Mouse (Mus musculus): ENCODE data around the gene Hsf4. TPM values are rescaled to one million over a fixed set of nuclear protein-coding genes. Genes with fewer than 3 reads are reported as not detected.

Hsf4 gene
- total RNA-seq, 2 experiments from 2014 or later = 9.8 to 11.1 TPM

DNA sequence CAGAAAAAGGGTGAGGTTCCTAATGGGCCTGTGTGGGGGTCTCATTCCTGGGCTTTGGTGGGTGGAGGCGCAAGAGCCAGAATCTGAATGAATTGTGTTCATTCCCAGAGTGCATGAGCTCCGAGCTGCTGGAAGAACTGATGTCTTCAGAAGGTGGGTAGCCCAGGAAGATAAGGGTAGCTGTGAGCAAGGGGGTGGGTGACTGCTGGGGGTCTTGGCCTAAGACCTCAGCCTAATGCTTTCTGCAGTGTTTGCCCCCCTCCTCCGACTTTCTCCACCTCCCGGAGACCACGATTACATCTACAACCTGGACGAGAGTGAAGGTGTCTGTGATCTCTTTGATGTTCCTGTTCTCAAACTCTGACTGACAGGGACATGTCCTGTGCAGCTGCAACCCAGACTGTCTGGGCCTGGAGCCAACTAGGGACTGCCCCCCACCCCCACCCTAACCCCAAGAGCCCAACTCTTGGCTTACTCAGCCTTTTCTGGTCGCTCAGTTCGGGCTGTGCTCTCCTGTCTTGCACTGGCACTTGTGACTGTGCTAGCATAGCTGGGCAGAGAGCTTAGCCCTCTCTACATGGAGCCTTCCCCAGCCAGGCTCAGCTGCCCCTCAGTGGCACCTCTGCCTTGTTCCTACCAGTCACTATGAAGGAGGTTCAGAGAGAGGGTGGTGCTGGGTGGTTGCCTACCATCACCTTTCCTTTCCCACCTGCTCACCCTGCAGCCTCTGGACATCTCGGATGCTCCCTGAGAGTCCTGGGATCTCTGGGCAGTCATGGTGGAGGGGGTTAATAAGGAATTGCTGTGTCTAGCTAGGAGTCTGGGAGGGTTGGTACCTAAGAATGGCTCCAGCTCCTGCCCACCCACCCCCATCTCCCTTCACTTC, 35.0 kb downstream of the Hsf4 start:
- no peak for DNase-seq (ENCODE audit: low spot score)

DNA sequence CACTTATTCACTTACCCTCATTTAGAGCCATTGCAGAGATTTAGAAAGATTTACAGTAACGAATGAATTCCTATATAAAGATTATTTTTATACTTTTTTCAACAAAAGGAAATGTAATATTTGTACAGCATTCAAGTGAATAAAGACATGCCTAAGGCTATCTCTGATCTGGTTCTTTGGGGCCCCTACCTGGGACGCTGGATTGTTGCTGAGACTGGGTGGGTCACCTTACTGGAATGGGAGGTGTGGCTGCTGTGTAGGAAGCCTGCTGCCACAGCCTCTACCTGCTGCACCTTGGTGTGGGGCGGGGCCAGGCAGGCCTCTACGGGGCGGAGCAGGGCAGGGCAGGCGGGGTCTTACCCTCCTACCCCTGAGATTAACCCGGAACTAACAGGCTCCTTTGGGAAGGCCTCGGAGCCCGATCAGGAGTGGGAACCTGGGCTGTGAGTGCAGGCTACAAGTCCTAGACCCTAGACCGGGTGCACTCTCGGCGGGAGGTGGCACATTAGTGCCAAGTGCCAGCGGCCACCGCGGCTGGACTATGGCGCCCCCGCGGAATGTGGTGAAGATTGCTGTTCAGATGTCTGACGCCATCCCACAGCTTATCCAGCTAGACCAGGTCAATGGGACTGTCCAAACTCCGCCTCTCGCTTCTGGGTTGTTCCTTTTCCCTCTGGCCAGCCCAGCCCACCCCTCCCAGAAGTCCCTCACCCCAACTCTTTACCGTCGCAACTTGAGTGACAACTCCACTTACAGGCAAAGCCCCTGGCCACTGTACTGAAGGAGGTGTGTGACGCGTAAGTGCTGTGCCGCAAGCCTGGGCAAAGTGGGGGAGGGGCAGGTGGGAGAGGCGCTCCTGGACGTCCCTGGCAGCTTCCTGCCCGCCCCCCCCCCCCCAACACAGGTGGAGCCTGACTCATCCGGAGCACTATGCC, 35.9 kb downstream of the Hsf4 start, which contains the start of gene Elmo3:
Gene Elmo3 (plus strand): TSS at position 391 of the 935 bp plus-strand sequence.
- peak; percentile 33 for DNase-seq (ENCODE audit: low spot score)

DNA sequence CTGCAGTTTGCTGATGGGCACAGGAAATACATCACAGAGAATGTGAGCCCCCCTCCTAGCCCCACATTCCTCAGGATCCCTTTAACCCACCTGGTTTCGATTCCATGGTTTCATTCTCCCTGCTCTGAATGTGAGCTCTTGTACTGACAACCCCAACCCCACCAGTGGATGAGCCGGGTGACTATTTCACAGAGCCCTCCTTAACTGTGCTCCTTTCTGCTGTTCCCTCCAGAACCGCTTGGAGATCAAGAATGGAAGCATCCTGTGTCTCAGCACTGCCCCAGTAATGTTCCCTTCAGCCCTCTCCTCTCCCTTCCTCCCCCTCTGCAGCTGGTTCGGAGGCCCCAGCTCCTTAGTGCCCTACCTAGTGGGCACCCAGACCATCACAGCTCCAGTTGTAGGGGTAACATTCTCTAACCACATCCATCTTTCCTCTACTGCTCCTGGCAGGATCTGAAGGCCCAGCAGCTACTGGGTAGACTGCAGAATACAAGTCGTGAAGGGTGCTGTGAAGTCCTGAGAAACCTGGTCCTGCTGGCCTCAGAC, 36.6 kb downstream of the Hsf4 start:
- no peak for DNase-seq (ENCODE audit: low spot score)

DNA sequence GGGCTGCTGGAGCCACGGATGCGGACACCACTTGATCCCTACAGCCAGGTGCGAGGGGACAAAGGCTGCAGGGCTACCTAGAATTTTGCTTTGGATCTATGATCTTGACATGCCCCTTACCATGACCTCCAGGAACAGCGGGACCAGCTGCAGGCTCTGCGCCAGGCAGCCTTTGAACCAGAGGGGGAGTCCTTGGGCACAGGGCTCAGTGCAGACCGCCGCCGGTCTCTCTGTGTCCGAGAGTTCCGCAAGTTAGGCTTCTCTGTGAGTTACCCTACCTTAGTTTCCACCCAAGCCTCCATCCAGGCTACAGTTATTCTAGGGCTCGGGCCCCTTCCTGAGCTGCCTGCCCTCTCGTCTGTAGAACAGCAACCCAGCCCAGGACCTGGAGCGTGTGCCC, 38.1 kb downstream of the Hsf4 start:
- DNase-seq (ENCODE audit: low spot score) = no peak

DNA sequence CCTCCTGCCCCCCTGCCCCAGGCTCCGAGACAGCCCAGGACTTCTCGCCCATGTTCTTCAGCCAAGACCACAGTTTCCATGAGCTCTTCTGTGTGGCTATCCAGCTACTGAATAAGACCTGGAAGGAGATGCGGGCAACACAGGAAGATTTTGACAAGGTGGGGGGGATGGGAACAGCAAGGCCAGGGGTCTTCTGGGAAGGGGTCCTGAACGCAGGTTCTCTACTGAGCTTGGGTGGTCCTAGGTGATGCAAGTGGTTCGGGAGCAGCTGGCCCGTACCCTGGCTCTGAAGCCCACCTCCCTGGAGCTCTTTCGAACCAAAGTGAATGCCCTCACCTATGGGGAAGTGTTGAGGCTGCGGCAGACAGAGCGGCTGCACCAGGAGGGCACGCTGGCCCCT, 38.8 kb downstream of the Hsf4 start:
- DNase-seq (ENCODE audit: low spot score) = no peak

DNA sequence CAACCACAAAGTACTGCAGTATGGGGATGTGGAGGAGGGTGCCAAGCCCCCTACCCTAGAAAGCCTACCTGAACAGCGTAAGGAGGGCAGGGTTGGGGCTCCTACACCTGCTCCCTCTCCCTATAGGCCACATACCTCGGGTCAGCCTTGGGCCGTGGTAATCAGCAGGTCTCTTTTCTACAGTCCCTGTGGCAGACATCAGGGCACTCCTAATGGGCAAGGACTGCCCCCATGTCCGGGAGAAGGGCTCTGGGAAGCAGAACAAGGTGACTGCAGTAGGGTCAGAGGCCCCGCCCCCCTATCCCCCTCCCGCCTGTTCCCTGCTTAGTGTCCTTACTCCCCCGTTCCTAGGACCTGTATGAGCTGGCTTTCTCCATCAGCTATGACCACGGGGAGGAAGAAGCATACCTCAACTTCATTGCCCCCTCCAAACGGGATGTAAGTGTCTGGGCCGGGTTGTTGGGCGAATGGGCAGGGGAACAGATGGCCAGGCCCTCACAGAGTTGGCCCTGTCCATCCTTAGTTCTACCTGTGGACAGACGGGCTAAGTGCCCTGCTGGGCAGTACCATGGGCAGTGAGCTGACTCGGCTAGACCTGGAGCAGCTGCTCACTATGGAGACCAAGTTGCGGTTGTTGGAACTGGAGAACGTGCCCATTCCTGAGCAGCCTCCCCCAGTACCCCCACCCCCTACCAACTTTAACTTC, 39.7 kb downstream of the Hsf4 start:
- DNase-seq (ENCODE audit: low spot score) = no peak

DNA sequence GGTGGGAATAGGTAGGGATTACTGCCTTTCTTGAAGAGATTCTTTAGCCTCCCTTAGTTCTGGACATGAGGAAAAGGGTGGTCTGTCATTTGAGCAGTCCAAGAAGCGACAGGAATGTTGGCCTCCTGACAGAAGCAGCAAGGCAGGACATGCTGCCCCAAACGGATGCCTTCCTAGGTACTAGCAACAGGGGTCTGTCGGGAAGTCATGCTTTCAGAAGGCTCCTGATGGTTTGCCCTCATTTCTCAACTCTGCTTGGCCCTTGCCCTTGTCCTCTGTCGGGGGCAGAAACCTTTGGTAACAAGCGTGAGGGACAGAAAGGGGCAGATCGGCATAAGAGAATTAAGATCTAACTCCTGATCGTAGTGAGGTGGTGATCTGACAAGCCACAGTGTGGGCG, 40.5 kb downstream of the Hsf4 start:
- no peak for DNase-seq (ENCODE audit: low spot score)

DNA sequence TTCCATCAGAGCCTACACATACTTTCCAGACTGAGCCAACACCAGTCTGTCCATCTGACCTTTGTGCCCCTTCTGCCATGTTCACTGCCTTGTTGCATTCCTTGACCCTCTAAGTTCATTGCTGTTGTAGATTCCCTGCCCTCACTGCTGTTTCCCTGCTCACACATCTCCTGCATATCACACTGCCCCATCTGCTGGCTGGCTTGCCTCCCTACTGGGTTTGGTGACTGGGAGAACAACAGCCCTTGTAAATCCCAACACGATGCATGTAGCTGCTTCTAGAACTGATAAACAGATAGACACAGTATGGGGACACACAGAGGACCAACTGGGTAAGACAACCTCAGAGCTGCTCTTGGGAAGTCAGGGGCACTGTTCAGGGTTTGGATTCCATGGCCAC, 42.1 kb downstream of the Hsf4 start:
- DNase-seq (ENCODE audit: low spot score) = no peak

DNA sequence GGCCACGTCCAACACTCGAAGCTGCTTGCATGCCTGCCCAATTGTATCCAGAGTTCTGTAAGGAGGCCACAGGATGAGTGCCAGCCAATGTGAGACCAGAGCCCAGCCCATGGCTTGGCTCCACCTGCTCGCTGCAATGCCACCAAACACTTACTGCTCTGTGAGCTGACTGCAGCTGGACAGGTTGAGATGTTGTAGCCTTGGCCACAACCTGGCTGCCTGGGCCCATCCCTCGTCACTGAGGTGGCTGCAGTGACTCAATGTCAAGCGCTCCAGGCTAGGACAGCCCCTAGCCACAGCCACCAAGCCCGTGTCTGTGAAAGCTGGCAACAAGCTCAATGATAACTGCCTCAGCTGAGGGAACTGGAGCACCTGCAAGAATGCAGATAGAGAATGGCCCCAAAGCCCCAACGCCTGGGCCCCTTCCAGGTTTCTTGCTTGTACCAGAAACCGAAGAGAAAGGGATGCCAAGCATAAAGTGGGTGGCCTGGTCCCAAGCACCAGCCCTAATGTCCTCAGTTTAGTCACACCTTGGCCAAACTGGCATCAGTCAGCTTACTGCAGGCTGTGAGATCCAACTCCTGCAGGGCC, 43.4 kb downstream of the Hsf4 start:
- no peak for DNase-seq (ENCODE audit: low spot score)

DNA sequence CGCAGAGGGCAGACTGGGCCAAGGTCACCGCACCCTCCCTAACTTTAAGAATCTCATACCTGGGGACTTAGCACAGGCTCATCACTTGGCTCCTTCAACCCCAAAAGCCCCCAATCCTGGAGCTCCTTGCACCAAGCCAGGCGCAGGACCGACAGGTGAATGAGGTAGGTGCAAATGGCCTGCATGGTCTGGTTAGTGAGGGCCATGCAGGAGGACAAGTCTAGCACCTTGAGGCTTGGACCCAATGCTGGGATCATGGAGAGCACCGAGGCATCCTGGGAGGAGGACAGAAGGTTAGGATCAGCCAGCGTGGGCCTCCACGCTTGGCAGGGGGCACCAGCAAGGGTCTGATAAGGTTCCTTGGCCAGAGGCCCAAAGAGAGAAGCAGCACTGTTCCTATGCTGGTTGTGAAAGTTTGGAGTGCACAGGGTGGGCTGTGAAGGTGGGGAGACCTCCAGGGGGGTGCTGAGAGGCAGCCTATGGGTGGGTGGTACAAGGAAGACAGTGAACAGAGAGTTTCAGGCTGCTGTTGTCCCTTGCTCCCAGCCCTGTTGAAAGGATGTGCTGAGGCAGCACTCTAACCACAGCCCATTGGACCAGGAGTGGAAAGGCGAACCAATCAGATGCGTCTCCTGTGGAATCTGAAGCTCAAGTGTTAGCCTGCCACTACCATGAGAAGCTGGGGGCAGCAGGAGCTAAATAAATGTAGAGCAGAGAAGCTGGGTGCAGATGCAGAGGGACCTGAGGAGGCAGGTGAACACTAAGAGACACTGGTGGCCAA, 44.2 kb downstream of the Hsf4 start:
- DNase-seq (ENCODE audit: low spot score) = no peak

DNA sequence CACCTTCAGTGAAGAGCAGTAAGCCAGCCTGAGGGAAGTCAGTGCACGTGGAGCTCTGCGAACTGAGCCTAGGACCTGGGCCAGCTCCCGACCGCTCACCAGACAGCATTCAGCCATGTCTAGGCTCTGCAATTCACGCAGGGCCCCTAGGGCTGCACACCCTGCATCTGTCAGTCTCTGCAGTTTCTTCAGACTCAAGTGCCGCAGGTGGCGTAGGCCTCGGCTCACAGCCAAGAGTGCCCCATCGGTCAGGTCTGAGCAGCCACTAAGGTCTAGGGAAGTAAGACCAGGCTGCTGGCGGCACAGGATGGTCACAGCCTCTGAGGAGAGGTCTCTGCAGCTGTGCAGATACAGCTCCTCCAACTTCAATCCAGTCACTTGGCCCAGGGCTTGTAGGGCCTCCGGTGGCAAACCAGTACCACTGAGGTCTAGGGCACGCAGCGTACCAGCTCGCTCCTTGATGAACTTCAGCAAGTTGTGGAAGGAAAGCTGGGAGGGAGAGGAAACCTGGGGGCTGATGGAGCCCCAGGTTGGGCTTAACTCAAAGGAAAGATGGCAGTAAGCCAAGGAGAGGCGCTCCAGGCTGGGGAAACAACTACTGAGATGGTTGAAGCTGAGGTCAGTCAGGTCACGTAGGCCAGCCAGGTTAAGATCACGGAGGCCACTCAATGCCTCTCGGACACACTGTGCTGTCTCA, 45.6 kb downstream of the Hsf4 start:
- no peak for DNase-seq (ENCODE audit: low spot score)

DNA sequence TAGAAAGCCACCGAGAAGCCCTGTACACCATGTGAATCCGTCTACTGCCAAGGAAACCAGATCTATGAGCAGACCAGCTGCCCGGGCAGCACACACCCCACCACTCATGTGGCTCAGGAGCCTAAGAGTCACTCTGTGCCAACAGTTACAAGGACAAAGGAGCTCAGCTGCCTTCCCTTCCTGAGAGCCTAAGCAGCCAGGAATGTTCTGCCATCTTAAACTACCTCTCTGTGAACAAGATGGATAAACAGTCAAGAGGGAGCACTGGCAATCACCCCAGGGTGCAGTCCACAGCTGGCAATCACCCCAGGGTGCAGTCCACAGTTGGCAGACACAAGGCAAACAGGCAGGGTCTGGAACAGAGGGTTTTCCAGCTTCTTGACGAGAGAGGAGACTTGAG, 48.3 kb downstream of the Hsf4 start:
- DNase-seq (ENCODE audit: low spot score) = peak; percentile 57

DNA sequence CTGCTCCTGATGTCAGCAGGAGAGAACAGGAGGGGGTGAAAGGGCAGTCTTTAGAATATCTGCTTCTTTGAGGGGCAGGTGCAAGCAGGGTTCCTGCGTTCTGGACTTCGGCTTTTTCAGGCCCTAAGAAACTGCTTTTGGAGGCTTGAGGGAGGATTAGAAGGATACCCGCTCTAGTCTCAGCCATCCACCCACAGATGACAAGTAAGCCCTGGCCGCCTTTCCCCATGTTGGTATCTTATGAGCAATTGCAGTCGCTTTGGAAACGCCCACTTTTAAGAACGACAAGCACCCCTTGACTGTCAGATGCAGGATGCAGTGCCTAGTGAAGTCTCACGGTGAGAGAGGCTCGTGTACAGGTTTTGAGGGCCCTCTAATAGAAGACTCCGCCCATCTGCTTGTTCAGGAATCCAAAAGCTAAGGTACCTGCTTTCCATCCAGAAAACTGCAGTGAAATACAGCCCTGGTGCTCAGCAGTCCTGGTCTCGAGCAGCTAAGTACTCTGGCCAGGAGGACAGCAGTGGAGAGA, 49.1 kb downstream of the Hsf4 start:
- DNase-seq (ENCODE audit: low spot score) = no peak

DNA sequence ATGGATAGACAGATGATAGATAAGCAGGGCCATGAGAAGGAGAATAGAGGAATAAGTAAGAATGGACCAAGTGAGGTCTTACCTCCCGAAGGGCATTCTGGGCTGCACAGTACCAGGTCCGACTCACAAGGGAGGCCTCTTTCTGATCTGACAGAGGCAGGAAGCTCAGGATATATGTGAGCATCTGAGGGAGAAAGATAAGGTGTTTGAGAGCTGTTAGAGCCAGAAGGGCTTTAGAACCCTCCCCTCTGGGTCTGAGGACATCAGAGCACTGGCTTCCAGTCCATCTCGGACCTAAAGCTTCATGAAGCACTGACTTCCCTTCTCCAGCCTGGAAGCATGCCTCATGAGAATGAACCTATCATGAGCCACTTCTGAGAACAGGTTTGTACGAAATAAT, 53.6 kb downstream of the Hsf4 start:
- DNase-seq (ENCODE audit: low spot score) = no peak

Small RNAs within 50 kb of the gene (microRNA-seq; reads per million reads assigned to microRNA genes)
- gene Gm27320 = not detected
- gene Mir328 = 3,737 reads per million, percentile 90 among the genes with 10 or more reads in this experiment

Other genes starting within 250 kb of the Hsf4 start
- gene Ces3a, start 221.2 kb upstream of the Hsf4 start, total RNA-seq (2021) = under 1 TPM in 1 of 2 experiments, not detected in 1; 0.57 TPM
- gene Ces3b, start 186.0 kb upstream of the Hsf4 start, total RNA-seq (2021) = under 1 TPM in 1 of 2 experiments, not detected in 1; 0.12 TPM
- gene Ces4a, start 138.0 kb upstream of the Hsf4 start, total RNA-seq (2021) = not detected
- gene Cbfb, start 99.1 kb upstream of the Hsf4 start, total RNA-seq (2021) = 10 to 100 TPM; 80.3 to 88.8 TPM
- gene D230025D16Rik, start 44.7 kb upstream of the Hsf4 start, total RNA-seq (2021) = 10 to 100 TPM; 39.5 to 47.6 TPM
- gene B3gnt9, start 14.6 kb upstream of the Hsf4 start, total RNA-seq (2021) = 1 to 10 TPM; 1.3 to 1.9 TPM
- gene Tradd, start 5.2 kb upstream of the Hsf4 start, total RNA-seq (2021) = 1 to 10 TPM; 2.8 to 3.3 TPM
- gene Fbxl8, start 5.2 kb upstream of the Hsf4 start, total RNA-seq (2021) = under 1 TPM; 0.55 to 0.71 TPM
- 10 to 100 TPM; 32.7 to 38.9 TPM for gene Nol3, start 6.3 kb downstream of the Hsf4 start, total RNA-seq (2021)
- under 1 TPM; 0.53 to 0.74 TPM for gene 4931428F04Rik, start 20.1 kb downstream of the Hsf4 start, total RNA-seq (2021)
- 1 to 10 TPM in 1 of 2 experiments, under 1 TPM in 1; 0.85 to 1.3 TPM for gene Exoc3l, start 26.3 kb downstream of the Hsf4 start, total RNA-seq (2021)
- gene E2f4, start 27.9 kb downstream of the Hsf4 start, total RNA-seq (2021) = 10 to 100 TPM; 31.2 to 31.7 TPM
- gene Elmo3, start 35.8 kb downstream of the Hsf4 start, total RNA-seq (2021) = 1 to 10 TPM; 1.3 to 2.2 TPM
- gene Lrrc29, start 56.5 kb downstream of the Hsf4 start, total RNA-seq (2021) = 1 to 10 TPM in 1 of 2 experiments, under 1 TPM in 1; 0.89 to 1.4 TPM
- gene Tmem208, start 56.6 kb downstream of the Hsf4 start, total RNA-seq (2021) = 10 to 100 TPM; 21.1 to 22.6 TPM
- gene Fhod1, start 78.2 kb downstream of the Hsf4 start, total RNA-seq (2021) = 10 to 100 TPM; 19.7 to 26.1 TPM
- under 1 TPM; 0.25 to 0.50 TPM for gene Slc9a5, start 79.0 kb downstream of the Hsf4 start, total RNA-seq (2021)
- gene Plekhg4, start 103.5 kb downstream of the Hsf4 start, total RNA-seq (2021) = under 1 TPM in 1 of 2 experiments, not detected in 1; 0.09 TPM
- under 1 TPM in 1 of 2 experiments, not detected in 1; 0.21 TPM for gene Kctd19, start 143.7 kb downstream of the Hsf4 start, total RNA-seq (2021)
- gene Lrrc36, start 143.8 kb downstream of the Hsf4 start, total RNA-seq (2021) = under 1 TPM; 0.41 to 0.64 TPM
- gene Tppp3, start 201.7 kb downstream of the Hsf4 start, total RNA-seq (2021) = 10 to 100 TPM; 47.9 to 56.7 TPM
- gene Zdhhc1, start 227.1 kb downstream of the Hsf4 start, total RNA-seq (2021) = 10 to 100 TPM; 10.3 to 11.6 TPM
- under 1 TPM in 1 of 2 experiments, not detected in 1; 0.11 TPM for gene Hsd11b2, start 249.0 kb downstream of the Hsf4 start, total RNA-seq (2021)

Data from gastrocnemius, adult 18-20 months (tissue).